Mouse (Mus musculus) brown adipose tissue, adult 24 weeks (tissue): Measurements from ENCODE around the gene Dpf3. TPM values are rescaled to one million over a fixed set of nuclear protein-coding genes. Genes with fewer than 3 reads are reported as not detected.

ENCODE experiments used
- H3K27ac ChIP-seq: fragments of 200-500 bp; replicated peaks from 2 replicates; pipeline ENCODE4 v1.5.1; 2012; ENCODE audit warnings: low read depth, mild to moderate bottlenecking, low read length
- H3K4me1 ChIP-seq: fragments of 200-500 bp; 2 replicates; pipeline ENCODE4 v1.6.1; 2012; ENCODE audit warnings: low read length, mixed read lengths; ENCODE audit not compliant: control insufficient read depth, insufficient read depth, insufficient read length
- H3K4me3 ChIP-seq: fragments of 200-500 bp; 2 replicates; pipeline ENCODE4 v1.5.1; 2012; ENCODE audit warnings: low read depth, mild to moderate bottlenecking, low read length, moderate library complexity; ENCODE audit not compliant: insufficient read depth
- polyA plus RNA-seq: library from polyadenylated mRNA; stranded (reverse); fragments of >200 nt; gene quantifications from 2 replicates; pipeline ENCODE4 v1.2.4, GENCODE M21; 2012; ENCODE audit not compliant: missing spikeins, insufficient read depth, insufficient read length

Gene Dpf3
- polyA plus RNA-seq, 1 experiment, result 5.8 TPM

- Histone ChIP-seq H3K4me1 (no peaks in the 10 kb centered on the region), H3K27ac (no peak overlapping the region), H3K4me3 (no peak overlapping the region)
Observed at GRCm38 (mm10) chr12:83248636-83249035, 238.9 kb downstream of the Dpf3 start.

- Histone ChIP-seq H3K4me3 (no peak overlapping the region), H3K4me1 (no peaks in the 10 kb centered on the region), H3K27ac (no peak overlapping the region)
Observed at GRCm38 (mm10) chr12:83247669-83248068, 239.8 kb downstream of the Dpf3 start.

- Histone ChIP-seq H3K4me1 (no peaks in the 10 kb centered on the region; the same call in 1 of the 2 replicates), H3K27ac (no peak overlapping the region), H3K4me3 (no peak overlapping the region)
Observed at GRCm38 (mm10) chr12:83241022-83241421, 246.5 kb downstream of the Dpf3 start.

DNA sequence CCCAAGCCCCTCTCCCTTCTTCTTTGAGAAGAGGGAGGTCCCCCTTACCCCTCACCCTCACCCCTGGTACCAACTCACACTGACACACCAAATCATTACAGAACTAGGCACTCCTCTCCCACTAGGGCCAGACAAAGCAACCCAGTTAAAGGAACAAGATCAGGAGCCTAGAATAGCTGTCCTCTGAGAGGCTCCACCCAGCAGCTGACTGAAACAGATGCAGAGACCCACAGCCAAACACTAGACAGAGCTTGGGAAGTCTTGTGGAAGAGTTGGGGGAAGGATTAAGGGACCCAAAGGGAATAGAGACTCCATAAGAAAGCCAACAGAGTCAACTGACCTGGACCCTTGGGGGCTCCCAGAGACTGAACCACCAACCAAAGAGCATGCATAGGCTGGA is 246.9 kb downstream of the Dpf3 start:
- Histone ChIP-seq H3K4me1 (no peaks in the 10 kb centered on the region; the same call in 1 of the 2 replicates), H3K27ac (no peak overlapping the region)

GRCm38 (mm10) chr12:83235781-83236180 is 251.7 kb downstream of the Dpf3 start:
- H3K27ac ChIP-seq, result no peak overlapping the region
- no peak overlapping the region for H3K4me3 ChIP-seq
- no peaks in the 10 kb centered on the region; the same call in none of the 2 replicates for H3K4me1 ChIP-seq

More for the DNA sequence above, 246.9 kb downstream of the Dpf3 start:
- H3K4me3 ChIP-seq, result no peak overlapping the region

DNA sequence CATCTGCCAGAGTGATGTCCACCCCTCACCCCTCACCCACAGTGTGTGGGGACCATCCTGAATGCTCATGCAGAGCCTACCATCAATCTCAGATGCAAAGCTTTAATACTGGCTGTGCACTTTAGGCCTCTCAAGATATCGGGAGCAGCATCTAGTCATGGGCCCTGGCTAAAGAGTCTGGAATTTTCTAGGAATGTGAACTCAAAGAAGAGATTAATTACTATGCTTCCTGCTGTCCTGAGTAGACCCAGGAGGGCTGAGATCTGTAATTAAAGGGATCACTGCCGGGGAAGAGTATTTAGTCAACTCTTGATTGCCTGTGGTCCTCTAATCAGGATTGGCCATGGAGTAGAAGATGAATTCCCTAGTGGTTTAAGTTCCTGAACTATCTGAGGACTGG is 252.5 kb downstream of the Dpf3 start:
- Histone ChIP-seq H3K4me3 (no peak overlapping the region), H3K27ac (no peak overlapping the region), H3K4me1 (no peaks in the 10 kb centered on the region; the same call in none of the 2 replicates)

DNA sequence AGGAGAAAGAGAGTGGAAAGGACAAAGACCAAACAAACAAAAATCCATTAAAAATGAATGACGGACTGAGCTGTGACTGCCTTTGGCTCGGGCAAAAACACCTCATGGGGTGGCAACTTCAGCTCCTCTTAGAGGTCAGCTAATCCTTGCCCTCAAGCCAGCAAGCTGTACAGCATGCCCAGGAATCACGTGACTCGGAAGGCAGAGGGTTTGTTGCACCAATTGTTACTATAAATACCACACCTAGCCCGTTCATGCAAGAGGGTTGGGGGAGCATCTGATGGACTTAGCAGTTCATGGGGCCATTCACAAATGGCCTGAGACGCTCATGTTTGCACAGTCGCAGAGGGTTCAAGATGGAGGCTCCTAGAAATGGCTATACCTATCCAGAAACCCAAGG is 253.9 kb downstream of the Dpf3 start:
- no peak overlapping the region for H3K4me3 ChIP-seq
- H3K4me1 ChIP-seq, result no peaks in the 10 kb centered on the region; the same call in none of the 2 replicates
- no peak overlapping the region for H3K27ac ChIP-seq

DNA sequence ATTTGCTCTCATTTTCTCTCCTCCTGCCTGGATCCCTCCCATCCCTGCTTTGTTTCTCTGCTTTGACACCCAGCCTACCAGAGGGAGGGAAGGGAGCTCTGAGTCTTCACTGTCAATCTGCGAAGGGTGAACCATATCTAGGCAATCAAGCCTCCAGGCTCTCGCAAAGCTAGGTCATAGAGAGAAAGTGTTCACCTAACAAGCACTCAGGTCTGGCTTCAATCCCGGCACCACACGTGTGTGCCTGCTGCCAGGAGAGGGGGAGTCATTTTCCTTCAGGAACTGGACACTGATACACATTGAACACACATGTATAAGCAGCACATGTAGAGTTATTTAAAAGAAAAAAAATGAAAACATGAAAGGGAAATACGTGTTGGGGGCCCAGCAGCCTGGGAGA is 254.6 kb downstream of the Dpf3 start:
- H3K4me1 ChIP-seq, result no peaks in the 10 kb centered on the region; the same call in none of the 2 replicates
- no peak overlapping the region for H3K27ac ChIP-seq
- no peak overlapping the region for H3K4me3 ChIP-seq

DNA sequence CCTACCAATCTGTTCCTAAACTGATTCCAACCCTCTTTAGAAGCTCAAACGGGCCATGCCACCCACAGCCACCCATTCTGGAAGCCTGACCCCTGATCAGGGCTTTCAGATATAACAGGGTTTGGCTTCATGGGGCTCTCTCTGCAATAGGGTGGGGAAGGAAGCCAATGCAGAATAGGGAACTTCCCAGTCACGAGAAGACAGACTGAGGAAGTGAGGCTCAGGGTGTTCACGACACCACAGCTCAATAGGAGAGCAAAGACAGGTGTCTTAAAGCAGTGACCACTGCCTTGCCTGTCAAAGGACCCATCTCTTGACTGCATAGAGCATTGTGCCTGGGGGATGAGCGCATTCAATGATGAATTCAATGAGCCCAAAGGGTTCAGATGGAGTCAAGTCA is 256.3 kb downstream of the Dpf3 start:
- H3K4me1 ChIP-seq, result no peaks in the 10 kb centered on the region; the same call in none of the 2 replicates

DNA sequence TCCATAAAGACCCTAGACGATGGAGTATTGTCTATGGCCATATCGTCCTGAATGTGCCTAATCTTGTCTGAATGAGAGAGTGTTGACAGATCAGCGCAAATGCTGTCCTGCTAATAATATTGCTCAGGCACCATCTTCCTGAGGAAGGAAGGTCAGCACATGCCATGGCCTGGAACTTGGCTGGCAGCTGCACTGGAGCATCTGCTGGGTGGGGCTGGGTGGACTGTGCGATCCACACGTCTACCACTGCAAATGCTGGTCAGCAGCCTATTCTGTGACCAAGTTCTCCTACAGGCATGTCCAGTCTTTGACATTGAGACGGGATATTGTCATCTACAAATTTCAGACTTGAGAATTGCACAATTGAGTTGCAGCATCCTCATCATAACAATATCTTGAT is 257.8 kb downstream of the Dpf3 start:
- Histone ChIP-seq H3K27ac (no peak overlapping the region), H3K4me1 (no peaks in the 10 kb centered on the region; the same call in none of the 2 replicates), H3K4me3 (no peak overlapping the region)

More for the DNA sequence above, 256.3 kb downstream of the Dpf3 start:
- no peak overlapping the region for H3K27ac ChIP-seq
- H3K4me3 ChIP-seq, result no peak overlapping the region

- no peaks in the 10 kb centered on the region for H3K4me1 ChIP-seq
- H3K27ac ChIP-seq, result no peak overlapping the region
Observed at GRCm38 (mm10) chr12:83227014-83227413, 260.5 kb downstream of the Dpf3 start.

DNA sequence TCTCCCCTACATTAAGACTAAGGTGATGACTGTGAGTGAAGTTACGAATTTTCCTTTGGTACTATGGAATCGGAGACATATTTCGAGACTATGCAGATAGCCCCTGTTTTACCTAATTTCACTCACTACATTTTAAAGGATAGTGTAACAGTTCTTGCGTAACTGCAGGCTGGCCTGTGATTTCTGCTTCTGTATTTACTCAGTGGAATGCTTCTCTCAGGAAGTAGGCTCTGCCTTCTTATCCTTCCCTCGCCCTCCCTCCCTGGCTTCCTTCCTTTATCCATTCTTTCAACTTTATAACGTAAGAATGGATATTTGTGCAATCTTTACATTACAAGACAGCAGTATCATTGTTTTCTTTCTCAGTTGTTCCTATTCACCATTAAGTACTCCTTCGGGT is 266.6 kb downstream of the Dpf3 start:
- no peaks in the 10 kb centered on the region for H3K4me1 ChIP-seq
- no peak overlapping the region for H3K27ac ChIP-seq
- no peak overlapping the region for H3K4me3 ChIP-seq

More at GRCm38 (mm10) chr12:83227014-83227413, 260.5 kb downstream of the Dpf3 start:
- no peak overlapping the region for H3K4me3 ChIP-seq

GRCm38 (mm10) chr12:83213879-83214341 is 273.6 kb downstream of the Dpf3 start:
- Histone ChIP-seq H3K4me1 (no peaks in the 10 kb centered on the region), H3K4me3 (no peak overlapping the region), H3K27ac (no peak overlapping the region)

DNA sequence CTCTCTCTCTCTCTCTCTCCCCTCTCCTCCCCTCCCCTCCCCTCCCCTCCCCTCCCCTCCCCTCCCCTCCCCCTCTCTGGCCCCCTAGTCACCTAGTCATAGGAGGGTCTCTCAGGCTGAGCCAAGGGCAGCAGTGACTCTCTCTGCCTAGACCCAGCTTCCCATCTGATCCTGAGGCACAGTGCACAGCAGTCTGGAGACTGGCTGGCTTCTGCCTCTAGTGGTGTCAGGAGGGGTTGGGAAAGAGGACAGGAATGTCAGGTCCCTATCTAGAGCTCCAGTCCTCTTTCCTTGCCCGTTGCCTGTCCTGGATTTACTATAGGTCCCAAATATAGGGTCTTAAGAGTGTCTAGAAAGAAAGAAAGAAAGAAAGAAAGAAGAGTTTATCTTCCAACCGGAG is 275.5 kb downstream of the Dpf3 start:
- no peaks in the 10 kb centered on the region for H3K4me1 ChIP-seq
- no peak overlapping the region for H3K4me3 ChIP-seq
- H3K27ac ChIP-seq, result no peak overlapping the region

GRCm38 (mm10) chr12:83211146-83211822 is 276.2 kb downstream of the Dpf3 start:
- Histone ChIP-seq H3K27ac (no peak overlapping the region), H3K4me1 (no peaks in the 10 kb centered on the region), H3K4me3 (no peak overlapping the region)

GRCm38 (mm10) chr12:83210735-83211134 is 276.8 kb downstream of the Dpf3 start:
- H3K4me3 ChIP-seq, result no peak overlapping the region
- no peaks in the 10 kb centered on the region for H3K4me1 ChIP-seq
- no peak overlapping the region for H3K27ac ChIP-seq
